Mouse (Mus musculus): Measurements from ENCODE around the gene Cyb5r4. TPM values are rescaled to one million over a fixed set of nuclear protein-coding genes. Genes with fewer than 3 reads are reported as not detected.

Gene Cyb5r4
- polyA plus RNA-seq, 1 experiment from 2014 or later = 86.6 TPM

DNA sequence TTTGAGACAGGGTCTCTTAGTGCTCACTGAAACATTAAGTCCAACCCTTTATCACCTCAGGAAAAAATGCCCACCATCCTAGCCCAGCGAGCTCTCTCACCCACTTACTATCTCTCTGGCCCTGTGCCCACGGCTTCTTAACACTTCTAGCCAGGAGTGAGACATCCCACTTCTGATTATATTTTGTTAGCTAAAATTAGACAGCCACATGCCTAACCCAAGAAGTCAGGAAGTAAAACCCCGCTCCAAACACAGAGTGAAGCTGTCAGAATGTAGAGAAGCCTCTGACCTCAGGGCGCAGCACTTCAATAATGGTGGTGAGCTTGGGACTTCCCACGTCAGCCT lies 16.4 kb upstream of the Cyb5r4 start:
- ATAC-seq (replicated peaks; ENCODE audit: insufficient number of reproducible peaks, low FRiP score, low TSS enrichment, low read depth) = no peak
- Histone ChIP-seq H3K36me3 (replicated peaks; ENCODE audit: control insufficient read depth, insufficient read depth, low read depth, low read length) (no peaks in the 10 kb centered on the region), H3K9me3 (replicated peaks; ENCODE audit: control insufficient read depth, low read length) (no peaks in the 10 kb centered on the region), H3K4me1 (ENCODE audit: control insufficient read depth, insufficient read depth, low read length) (no peaks in the 10 kb centered on the region), H3K9ac (replicated peaks; ENCODE audit: low read length) (no peak overlapping the region), H3K4me3 (ENCODE audit: low read depth, low read length) (no peak overlapping the region), H3K27ac (replicated peaks; ENCODE audit: low read depth, low read length) (no peak overlapping the region), H3K4me2 (ENCODE audit: low read depth, low read length) (no peak overlapping the region), H3K27me3 (ENCODE audit: control insufficient read depth, insufficient read depth, low read length) (no peaks in the 10 kb centered on the region)
- no peak for DNase-seq (ENCODE audit: low spot score)
- WGBS = 57% methylated on average over 5 of the region's 5 CpGs

DNA sequence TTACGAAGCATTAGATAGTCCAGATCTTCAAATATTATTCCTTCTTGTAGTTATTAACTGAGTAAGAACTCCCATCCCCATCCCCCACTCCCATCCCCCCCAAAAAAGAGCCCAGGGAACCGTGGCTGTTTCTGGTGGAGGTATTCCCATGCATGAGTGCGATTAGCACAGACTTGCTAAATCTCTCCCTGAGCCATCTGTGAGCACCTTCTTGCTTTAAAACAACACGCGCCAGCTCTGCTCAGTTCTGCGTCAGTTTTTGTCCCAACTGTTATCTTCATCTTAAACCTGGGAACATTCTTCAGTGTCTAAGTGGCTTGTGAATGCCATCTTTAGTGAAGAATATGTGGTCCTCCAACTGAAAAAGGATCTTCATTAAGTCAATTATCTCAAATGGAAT lies 13.3 kb upstream of the Cyb5r4 start:
- Histone ChIP-seq H3K27ac (replicated peaks; ENCODE audit: low read depth, low read length) (no peak overlapping the region), H3K36me3 (replicated peaks; ENCODE audit: control insufficient read depth, insufficient read depth, low read depth, low read length) (no peaks in the 10 kb centered on the region), H3K4me3 (ENCODE audit: low read depth, low read length) (no peak overlapping the region), H3K4me2 (ENCODE audit: low read depth, low read length) (no peak overlapping the region), H3K4me1 (ENCODE audit: control insufficient read depth, insufficient read depth, low read length) (no peaks in the 10 kb centered on the region), H3K27me3 (ENCODE audit: control insufficient read depth, insufficient read depth, low read length) (no peaks in the 10 kb centered on the region), H3K9me3 (replicated peaks; ENCODE audit: control insufficient read depth, low read length) (no peaks in the 10 kb centered on the region), H3K9ac (replicated peaks; ENCODE audit: low read length) (no peak overlapping the region)
- no peak for ATAC-seq (replicated peaks; ENCODE audit: insufficient number of reproducible peaks, low FRiP score, low TSS enrichment, low read depth)
- no peak for DNase-seq (ENCODE audit: low spot score)
- WGBS = 75% methylated on average over 6 of the region's 6 CpGs

DNA sequence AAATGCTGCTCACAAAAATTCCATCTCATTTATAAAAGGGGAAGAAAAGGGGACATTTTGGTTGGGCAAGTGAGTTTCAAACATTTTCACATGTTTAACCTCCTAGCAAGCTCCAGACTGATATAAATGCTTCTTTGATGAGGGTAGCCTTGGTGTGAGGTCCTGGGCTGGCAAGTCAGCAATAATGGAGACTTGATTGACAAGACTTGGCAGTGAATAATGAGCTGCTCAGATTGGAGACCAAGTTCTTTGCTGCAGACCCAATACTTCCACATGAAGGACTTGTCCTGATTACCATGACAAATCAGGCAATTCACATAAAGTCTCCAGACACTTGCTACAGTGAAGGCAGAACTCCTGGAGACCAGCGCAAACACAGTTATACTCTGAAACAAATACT lies 12.9 kb upstream of the Cyb5r4 start:
- ATAC-seq (replicated peaks; ENCODE audit: insufficient number of reproducible peaks, low FRiP score, low TSS enrichment, low read depth) (no peak), DNase-seq (ENCODE audit: low spot score) (no peak)
- Histone ChIP-seq H3K4me2 (ENCODE audit: low read depth, low read length) (no peak overlapping the region), H3K4me3 (ENCODE audit: low read depth, low read length) (no peak overlapping the region), H3K9me3 (replicated peaks; ENCODE audit: control insufficient read depth, low read length) (no peaks in the 10 kb centered on the region), H3K4me1 (ENCODE audit: control insufficient read depth, insufficient read depth, low read length) (no peaks in the 10 kb centered on the region), H3K27me3 (ENCODE audit: control insufficient read depth, insufficient read depth, low read length) (peaks cover under 1% of the 10 kb centered on the region; the same call in 1 of the 2 replicates), H3K9ac (replicated peaks; ENCODE audit: low read length) (no peak overlapping the region), H3K27ac (replicated peaks; ENCODE audit: low read depth, low read length) (no peak overlapping the region), H3K36me3 (replicated peaks; ENCODE audit: control insufficient read depth, insufficient read depth, low read depth, low read length) (no peaks in the 10 kb centered on the region)
- WGBS = 71% methylated on average over 1 of the region's 1 CpGs

DNA sequence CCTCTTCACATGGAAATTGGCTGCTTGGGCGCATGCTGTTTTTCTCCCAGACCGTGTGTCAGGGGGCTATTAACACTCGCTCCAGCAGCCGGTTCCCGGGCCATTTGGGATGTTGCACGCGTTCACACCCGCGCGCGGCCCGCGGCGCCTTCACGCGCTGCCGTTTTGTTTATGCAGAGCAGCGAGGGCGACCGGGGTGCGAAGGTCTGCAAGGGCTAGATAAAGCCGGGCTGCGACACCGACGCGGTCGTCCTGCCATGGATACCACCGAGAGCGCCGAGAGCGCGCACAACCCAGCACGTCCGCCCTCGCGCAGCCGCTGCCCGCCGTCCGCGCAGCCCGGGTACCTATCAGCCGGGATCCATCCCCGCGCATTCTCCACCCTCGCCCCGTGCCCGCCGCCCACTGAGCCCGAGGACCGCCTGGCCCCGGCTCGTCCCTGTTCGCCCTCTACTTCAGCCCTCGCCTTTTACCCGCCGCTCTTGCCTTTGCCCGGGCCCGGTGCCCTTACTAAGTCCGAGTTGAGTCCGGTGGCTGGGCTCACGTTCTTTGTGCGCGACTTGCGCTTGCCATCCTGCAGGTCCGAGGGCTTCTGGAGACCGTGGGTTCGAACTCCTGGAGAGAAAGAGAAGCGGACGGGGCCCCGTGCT lies 6.4 kb upstream of the Cyb5r4 start, which contains the start of gene Ripply2:
TSS of gene Ripply2 (plus strand) at position 250 of the 650 bp plus-strand sequence.
- Histone ChIP-seq H3K27me3 (ENCODE audit: control insufficient read depth, insufficient read depth, low read length) (peaks cover 21% of the 10 kb centered on the region), H3K27ac (replicated peaks; ENCODE audit: low read depth, low read length) (no peak within 1 kb of the TSS), H3K4me1 (ENCODE audit: control insufficient read depth, insufficient read depth, low read length) (no peaks in the 10 kb centered on the region; the same call in 1 of the 2 replicates), H3K4me3 (ENCODE audit: low read depth, low read length) (peak within 1 kb of the TSS; percentile 48), H3K9me3 (replicated peaks; ENCODE audit: control insufficient read depth, low read length) (no peaks in the 10 kb centered on the region), H3K9ac (replicated peaks; ENCODE audit: low read length) (peak within 1 kb of the TSS; percentile 38), H3K4me2 (ENCODE audit: low read depth, low read length) (peak within 1 kb of the TSS; percentile 84), H3K36me3 (replicated peaks; ENCODE audit: control insufficient read depth, insufficient read depth, low read depth, low read length) (no peaks in the 10 kb centered on the region)
- under 1% methylated on average over 71 of the region's 71 CpGs for WGBS
- ATAC-seq (replicated peaks; ENCODE audit: insufficient number of reproducible peaks, low FRiP score, low TSS enrichment, low read depth) = peak; percentile 50
- peak; percentile 39 for DNase-seq (ENCODE audit: low spot score)

DNA sequence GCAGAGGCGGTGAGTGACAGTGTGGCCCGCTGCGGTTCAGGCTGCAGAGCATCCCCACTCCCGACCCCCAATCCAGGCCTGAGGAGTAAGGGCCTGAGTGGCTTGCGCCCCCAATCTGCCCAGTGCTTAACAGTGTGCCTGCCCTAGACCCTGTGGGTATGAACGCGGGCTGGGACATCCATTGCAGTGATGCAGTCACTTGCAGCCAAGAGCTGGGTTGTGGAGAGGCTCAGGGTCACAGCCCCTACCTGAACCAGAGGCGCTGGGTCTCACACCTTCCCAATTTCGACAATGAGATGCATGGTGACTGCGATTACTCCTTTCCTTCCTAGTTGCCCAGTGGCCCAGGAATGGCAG lies 5.9 kb upstream of the Cyb5r4 start:
- Histone ChIP-seq H3K9ac (replicated peaks; ENCODE audit: low read length) (peak overlapping the region; percentile 38), H3K4me1 (ENCODE audit: control insufficient read depth, insufficient read depth, low read length) (no peaks in the 10 kb centered on the region; the same call in 1 of the 2 replicates), H3K27ac (replicated peaks; ENCODE audit: low read depth, low read length) (no peak overlapping the region), H3K4me3 (ENCODE audit: low read depth, low read length) (peak overlapping the region; percentile 48), H3K4me2 (ENCODE audit: low read depth, low read length) (peak overlapping the region; percentile 84), H3K27me3 (ENCODE audit: control insufficient read depth, insufficient read depth, low read length) (peaks cover 21% of the 10 kb centered on the region), H3K36me3 (replicated peaks; ENCODE audit: control insufficient read depth, insufficient read depth, low read depth, low read length) (no peaks in the 10 kb centered on the region), H3K9me3 (replicated peaks; ENCODE audit: control insufficient read depth, low read length) (no peaks in the 10 kb centered on the region)
- peak; percentile 71 for ATAC-seq (replicated peaks; ENCODE audit: insufficient number of reproducible peaks, low FRiP score, low TSS enrichment, low read depth)
- DNase-seq (ENCODE audit: low spot score) = no peak
- WGBS = 4% methylated on average over 10 of the region's 10 CpGs

DNA sequence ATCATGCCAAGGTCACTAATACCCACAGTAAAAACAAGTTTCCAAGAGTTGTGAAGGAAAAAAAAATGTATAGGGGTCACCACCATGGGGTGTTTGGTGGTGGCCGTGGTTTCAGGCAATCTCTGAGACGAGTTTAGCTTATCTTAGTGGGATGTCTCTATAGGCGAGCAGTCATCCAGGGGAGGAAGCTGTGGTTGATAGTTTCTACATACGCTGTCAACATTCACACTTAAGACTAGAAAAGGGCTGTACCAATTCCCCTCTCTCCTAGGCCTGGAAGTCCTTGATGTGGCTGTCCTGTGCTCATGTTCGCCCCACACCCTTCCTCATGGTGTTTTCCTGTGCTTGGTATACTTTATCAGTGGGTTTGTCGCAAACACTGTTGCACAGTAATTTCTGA lies 4.0 kb downstream of the Cyb5r4 start:
- H3K27me3 ChIP-seq (ENCODE audit: control insufficient read depth, insufficient read depth, low read length) = no peaks in the 10 kb centered on the region
- H3K36me3 ChIP-seq (replicated peaks; ENCODE audit: control insufficient read depth, insufficient read depth, low read depth, low read length) = no peaks in the 10 kb centered on the region
- ATAC-seq (replicated peaks; ENCODE audit: insufficient number of reproducible peaks, low FRiP score, low TSS enrichment, low read depth) (no peak), DNase-seq (ENCODE audit: low spot score) (no peak)
- H3K9ac ChIP-seq (replicated peaks; ENCODE audit: low read length) = no peak overlapping the region
- no peaks in the 10 kb centered on the region for H3K4me1 ChIP-seq (ENCODE audit: control insufficient read depth, insufficient read depth, low read length)
- H3K27ac ChIP-seq (replicated peaks; ENCODE audit: low read depth, low read length) = no peak overlapping the region
- no peaks in the 10 kb centered on the region for H3K9me3 ChIP-seq (replicated peaks; ENCODE audit: control insufficient read depth, low read length)
- H3K4me2 ChIP-seq (ENCODE audit: low read depth, low read length) = no peak overlapping the region
- no peak overlapping the region for H3K4me3 ChIP-seq (ENCODE audit: low read depth, low read length)
- 79% methylated on average over 6 of the region's 6 CpGs for WGBS

DNA sequence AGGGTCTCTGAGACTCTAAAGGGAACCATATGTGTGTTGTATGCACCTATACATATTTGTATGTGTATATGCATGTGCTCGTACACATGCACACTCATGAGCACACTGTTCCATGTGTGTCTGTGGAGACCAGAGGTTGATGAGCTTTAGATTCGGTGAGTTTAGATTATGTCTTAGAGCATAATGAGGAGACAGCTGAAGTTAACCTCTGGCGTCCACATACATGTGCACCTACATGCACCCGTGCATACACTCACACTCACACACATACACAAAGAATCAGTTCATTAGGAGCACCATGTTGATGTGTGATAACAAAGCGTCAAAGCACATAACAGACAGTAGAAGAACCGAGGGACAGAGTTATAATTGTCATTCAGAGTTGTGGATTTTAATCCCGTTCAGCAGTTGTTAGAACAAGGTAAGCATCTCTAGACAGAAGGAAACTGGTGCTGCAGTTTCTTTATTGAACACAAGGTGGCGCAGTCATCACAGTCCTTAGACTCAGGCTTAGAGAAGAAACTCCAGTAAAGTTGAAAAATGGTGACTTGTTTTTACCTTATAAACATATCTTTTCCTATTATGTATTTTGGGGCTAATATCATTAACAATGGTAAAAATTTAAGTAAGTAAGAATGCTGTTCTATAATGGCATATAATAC lies 5.7 kb downstream of the Cyb5r4 start:
- H3K4me1 ChIP-seq (ENCODE audit: control insufficient read depth, insufficient read depth, low read length) = no peaks in the 10 kb centered on the region
- no peaks in the 10 kb centered on the region for H3K27me3 ChIP-seq (ENCODE audit: control insufficient read depth, insufficient read depth, low read length)
- H3K9ac ChIP-seq (replicated peaks; ENCODE audit: low read length) = no peak overlapping the region
- H3K9me3 ChIP-seq (replicated peaks; ENCODE audit: control insufficient read depth, low read length) = no peaks in the 10 kb centered on the region
- ATAC-seq (replicated peaks; ENCODE audit: insufficient number of reproducible peaks, low FRiP score, low TSS enrichment, low read depth) (no peak), DNase-seq (ENCODE audit: low spot score) (peak; percentile 86)
- H3K27ac ChIP-seq (replicated peaks; ENCODE audit: low read depth, low read length) = no peak overlapping the region
- 46% methylated on average over 8 of the region's 8 CpGs for WGBS
- H3K4me3 ChIP-seq (ENCODE audit: low read depth, low read length) = no peak overlapping the region
- no peak overlapping the region for H3K4me2 ChIP-seq (ENCODE audit: low read depth, low read length)
- H3K36me3 ChIP-seq (replicated peaks; ENCODE audit: control insufficient read depth, insufficient read depth, low read depth, low read length) = no peaks in the 10 kb centered on the region

DNA sequence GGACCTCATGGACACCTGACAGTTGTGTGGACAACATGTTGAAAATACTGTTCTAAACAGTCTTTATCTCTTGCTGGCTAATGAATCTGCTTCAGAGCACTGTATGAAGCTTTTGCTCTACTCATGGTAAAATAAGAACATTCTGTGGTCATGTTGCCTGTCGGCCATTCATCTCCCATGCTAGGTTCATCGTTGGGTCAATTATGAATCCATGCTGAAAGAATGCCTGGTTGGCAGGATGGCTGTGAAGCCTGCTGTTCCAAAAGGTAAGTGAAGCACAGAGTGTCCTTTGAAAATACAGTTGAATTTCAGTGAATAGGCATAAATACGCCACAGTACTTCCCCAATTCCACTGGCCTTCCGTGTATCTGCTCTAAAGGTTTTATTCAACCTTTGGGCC lies 10.4 kb downstream of the Cyb5r4 start:
- Histone ChIP-seq H3K4me1 (ENCODE audit: control insufficient read depth, insufficient read depth, low read length) (no peaks in the 10 kb centered on the region), H3K36me3 (replicated peaks; ENCODE audit: control insufficient read depth, insufficient read depth, low read depth, low read length) (no peaks in the 10 kb centered on the region), H3K9me3 (replicated peaks; ENCODE audit: control insufficient read depth, low read length) (no peaks in the 10 kb centered on the region), H3K4me2 (ENCODE audit: low read depth, low read length) (no peak overlapping the region), H3K4me3 (ENCODE audit: low read depth, low read length) (no peak overlapping the region), H3K9ac (replicated peaks; ENCODE audit: low read length) (no peak overlapping the region), H3K27me3 (ENCODE audit: control insufficient read depth, insufficient read depth, low read length) (no peaks in the 10 kb centered on the region), H3K27ac (replicated peaks; ENCODE audit: low read depth, low read length) (no peak overlapping the region)
- no peak for ATAC-seq (replicated peaks; ENCODE audit: insufficient number of reproducible peaks, low FRiP score, low TSS enrichment, low read depth)
- no peak for DNase-seq (ENCODE audit: low spot score)
- 89% methylated on average over 4 of the region's 4 CpGs for WGBS

Data from embryonic facial prominence, embryonic 11.5 days (tissue).